Comparison of ENCODE assay signal across 12 mouse cellular contexts in genomic region chr12:108271351-108272142, GRCm38 (mm10). TPM values are rescaled to one million over a fixed set of nuclear protein-coding genes. Genes with fewer than 3 reads are reported as not detected.
DNase-seq lines count a peak whose midpoint lies in the region; ATAC-seq lines count a peak whose summit lies in the region.
"Had no signal": no experiment of that assay in that cellular context is flagged by ENCODE, and none has a peak within 500 bp of the region (broad histone marks: within the 10 kb centered on the region; RNA-seq: fewer than 3 reads in every experiment).

No protein-coding gene starts in this region.

- no peaks in the 10 kb centered on the region for H3K36me3 ChIP-seq in heart, embryonic 11.5 days (ENCODE audit: control insufficient read depth, insufficient read depth, low read length)
- no peaks in the 10 kb centered on the region for H3K36me3 ChIP-seq in liver, embryonic 12.5 days

- no peak overlapping the region for H3K4me3 ChIP-seq in heart, embryonic 11.5 days (ENCODE audit: low read depth, low read length)
- no peak overlapping the region for H3K4me3 ChIP-seq in liver, embryonic 12.5 days

- 0 out of 2 replicates have a peak overlapping the region, but pooled peaks have one; percentile 16 for H3K9ac ChIP-seq in heart, embryonic 11.5 days (ENCODE audit: low read depth, low read length)
- H3K9ac ChIP-seq in liver, embryonic 12.5 days, result no peak overlapping the region

- WGBS in heart, embryonic 11.5 days (ENCODE audit: insufficient replicate concordance), result 54% methylated on average over 16 of the region's 16 CpGs
- WGBS in liver, embryonic 12.5 days (ENCODE audit: insufficient replicate concordance), result 63% methylated on average over 16 of the region's 16 CpGs

- no peaks in the 10 kb centered on the region for H3K9me3 ChIP-seq in heart, embryonic 11.5 days (replicated peaks; ENCODE audit: control insufficient read depth, low read length)
- H3K9me3 ChIP-seq in liver, embryonic 12.5 days (replicated peaks), result no peaks in the 10 kb centered on the region

- no peak for ATAC-seq in heart, embryonic 11.5 days (replicated peaks; ENCODE audit: insufficient number of reproducible peaks, low FRiP score, low TSS enrichment)
- ATAC-seq in liver, embryonic 12.5 days, result no peak
- ATAC-seq: lung, postnatal 0 days had no signal

- no peaks in the 10 kb centered on the region for H3K27me3 ChIP-seq in heart, embryonic 11.5 days (ENCODE audit: control insufficient read depth, insufficient read depth, low read length)
- peaks cover 47% of the 10 kb centered on the region for H3K27me3 ChIP-seq in liver, embryonic 12.5 days (replicated peaks)

- peaks cover 68% of the 10 kb centered on the region for H3K4me1 ChIP-seq in heart, embryonic 11.5 days (ENCODE audit: control insufficient read depth, insufficient read depth, low read length)
- H3K4me1 ChIP-seq in liver, embryonic 12.5 days, result peaks cover 94% of the 10 kb centered on the region

- 0 out of 2 replicates have a peak overlapping the region, but pooled peaks have one; percentile 16 for H3K27ac ChIP-seq in heart, embryonic 11.5 days (ENCODE audit: low read depth, low read length)
- H3K27ac ChIP-seq in liver, embryonic 12.5 days, result no peak overlapping the region

- peak overlapping the region; percentile 87 for H3K4me2 ChIP-seq in heart, embryonic 11.5 days
- H3K4me2 ChIP-seq in liver, embryonic 12.5 days, result peak overlapping the region; percentile 96

- no peak for DNase-seq in heart, adult 18-20 months
- peak; percentile 20 for DNase-seq in urinary bladder, adult 2 months (ENCODE audit: low spot score)
- DNase-seq in urinary bladder, postnatal 25 days (ENCODE audit: low spot score), result no peak
- no peak for DNase-seq in embryo, embryonic 11 days
- DNase-seq in lung, postnatal 10 days, result no peak
- no peak for DNase-seq in adrenal gland, postnatal 14 days
- DNase-seq: right cerebral cortex, postnatal 4 days had no signal

RNA-seq across cellular contexts. Expression of gene Ccdc85c, which starts 3.7 kb away (rescaled TPM):
- polyA plus RNA-seq in heart, embryonic 11.5 days (2014; fragmentation: Nextera tagmentation; extraction: Ambion mirVana), result 6.3 and 7.8 TPM in 2 replicates
- total RNA-seq in heart, adult 18-20 months (2021), result 10 to 100 TPM; 38.5 to 42.5 TPM
- polyA plus RNA-seq in urinary bladder, adult 2 months (2012; rRNA removed), result 14.6 and 23.1 TPM in 2 replicates
- 3.3 and 3.4 TPM in 2 replicates for polyA plus RNA-seq in liver, embryonic 12.5 days (2016; fragmentation: Nextera tagmentation; extraction: Ambion mirVana)
- 21.6 and 23.0 TPM in 2 replicates for total RNA-seq in adrenal gland, postnatal 14 days (2021)

RNA-seq across cellular contexts. Expression of gene Hhipl1, which starts 34.5 kb away (rescaled TPM):
- 0.28 and 0.29 TPM in 2 replicates for polyA plus RNA-seq in heart, embryonic 11.5 days (2014; fragmentation: Nextera tagmentation; extraction: Ambion mirVana)
- 1 to 10 TPM; 1.3 to 2.1 TPM for total RNA-seq in heart, adult 18-20 months (2021)
- polyA plus RNA-seq in urinary bladder, adult 2 months (2012; rRNA removed), result 2.9 and 3.2 TPM in 2 replicates
- 0.07 and 0.17 TPM in 2 replicates for polyA plus RNA-seq in liver, embryonic 12.5 days (2016; fragmentation: Nextera tagmentation; extraction: Ambion mirVana)
- 0.67 and 0.79 TPM in 2 replicates for total RNA-seq in adrenal gland, postnatal 14 days (2021)
- total RNA-seq: common myeloid progenitor, adult 5-6 weeks; hematopoietic stem cell, adult 5-6 weeks had no signal
